Mouse (Mus musculus) thymus, postnatal 4 days (tissue): ENCODE results near the gene Zfp648.

Source experiments
- DNase-seq: peaks from one replicate; pipeline ENCODE4 v3.0.0; 2021

Zfp648 gene

GRCm38 (mm10) chr1:154223807-154224207 is 22.8 kb downstream of the Zfp648 start:
- no peak for DNase-seq

GRCm38 (mm10) chr1:154232594-154232993 is 31.6 kb downstream of the Zfp648 start:
- no peak for DNase-seq

GRCm38 (mm10) chr1:154233033-154233432 is 32.0 kb downstream of the Zfp648 start:
- DNase-seq = no peak

GRCm38 (mm10) chr1:154234814-154235213 is 33.8 kb downstream of the Zfp648 start:
- no peak for DNase-seq

- DNase-seq = no peak
Observed at GRCm38 (mm10) chr1:154238876-154239275, 37.9 kb downstream of the Zfp648 start.

GRCm38 (mm10) chr1:154251186-154251585 is 50.2 kb downstream of the Zfp648 start:
- no peak for DNase-seq

GRCm38 (mm10) chr1:154252739-154253138 is 51.8 kb downstream of the Zfp648 start:
- no peak for DNase-seq
